Mouse (Mus musculus) left cerebral cortex, postnatal 10 days (tissue): Measurements from ENCODE around the gene Retreg3. TPM values are rescaled to one million over a fixed set of nuclear protein-coding genes. Genes with fewer than 3 reads are reported as not detected.

Experiments
- microRNA-seq: library from miRNA; unstranded; fragments of <30 nt; microRNA quantifications from one replicate; pipeline ENCODE4 v1.2.0, GENCODE M21; 2022
- total RNA-seq, 2 experiments: library from RNA; stranded (reverse); gene quantifications; 2 replicates each; pipeline ENCODE4 v1.2.3; 2021

The Retreg3 gene
- total RNA-seq, 2 experiments from 2014 or later: 54.5 to 55.0 TPM

Small RNA genes within 50 kb of the gene (microRNA-seq; reads per million reads assigned to microRNA genes)
- gene Gm27626: not detected

Other genes with a start within 250 kb of the Retreg3 start
- gene Stat3, start 180.4 kb downstream of the Retreg3 start, total RNA-seq: 10 to 100 TPM; 32.1 to 36.7 TPM
- gene Cavin1, start 149.0 kb downstream of the Retreg3 start, total RNA-seq: 10 to 100 TPM; 17.9 to 20.9 TPM
- 100 to 1,000 TPM; 435 to 454 TPM for gene Atp6v0a1, start 110.4 kb downstream of the Retreg3 start, total RNA-seq
- gene Naglu, start 49.9 kb downstream of the Retreg3 start, total RNA-seq: 10 to 100 TPM in 1 of 2 experiments, 1 to 10 TPM in 1; 9.4 to 10.2 TPM
- gene Hsd17b1, start 41.5 kb downstream of the Retreg3 start, total RNA-seq: under 1 TPM; 0.43 to 0.79 TPM
- gene Coasy, start 37.3 kb downstream of the Retreg3 start, total RNA-seq: 10 to 100 TPM; 32.3 to 32.4 TPM
- 10 to 100 TPM; 52.8 to 55.8 TPM for gene Mlx, start 32.6 kb downstream of the Retreg3 start, total RNA-seq
- gene Psmc3ip, start 24.5 kb downstream of the Retreg3 start, total RNA-seq: 1 to 10 TPM; 4.4 to 4.8 TPM
- 10 to 100 TPM; 45.6 to 49.6 TPM for gene Tubg1, start within 50 bp of the Retreg3 start, total RNA-seq
- gene Tubg2, start 36.0 kb upstream of the Retreg3 start, total RNA-seq: 10 to 100 TPM; 46.6 to 48.8 TPM
- 10 to 100 TPM; 44.2 to 54.1 TPM for gene Cntnap1, start 50.6 kb upstream of the Retreg3 start, total RNA-seq
- 1 to 10 TPM; 5.9 to 8.0 TPM for gene Plekhh3, start 51.5 kb upstream of the Retreg3 start, total RNA-seq
- gene Ccr10, start 55.5 kb upstream of the Retreg3 start, total RNA-seq: under 1 TPM in 1 of 2 experiments, not detected in 1; 0.41 TPM
- gene Ezh1, start 106.6 kb upstream of the Retreg3 start, total RNA-seq: 10 to 100 TPM; 26.4 to 28.3 TPM
- 10 to 100 TPM; 57.4 to 59.1 TPM for gene Ramp2, start 126.1 kb upstream of the Retreg3 start, total RNA-seq
- 10 to 100 TPM; 80.9 to 82.0 TPM for gene Vps25, start 133.8 kb upstream of the Retreg3 start, total RNA-seq
- 1 to 10 TPM; 4.2 to 4.5 TPM for gene Wnk4, start 140.7 kb upstream of the Retreg3 start, total RNA-seq
- under 1 TPM; 0.15 to 0.41 TPM for gene Cntd1, start 159.1 kb upstream of the Retreg3 start, total RNA-seq
- gene Coa3, start 159.2 kb upstream of the Retreg3 start, total RNA-seq: 100 to 1,000 TPM in 1 of 2 experiments, 10 to 100 TPM in 1; 95.7 to 101 TPM
- gene Becn1, start 182.4 kb upstream of the Retreg3 start, total RNA-seq: 100 to 1,000 TPM; 174 to 188 TPM
- 100 to 1,000 TPM; 100 to 108 TPM for gene Psme3, start 196.3 kb upstream of the Retreg3 start, total RNA-seq
- 1 to 10 TPM; 3.2 to 3.4 TPM for gene Aoc2, start 205.2 kb upstream of the Retreg3 start, total RNA-seq
- 1 to 10 TPM; 1.4 to 2.0 TPM for gene Aoc3, start 210.7 kb upstream of the Retreg3 start, total RNA-seq
- gene G6pc, start 247.7 kb upstream of the Retreg3 start, total RNA-seq: not detected